Mouse (Mus musculus) erythroblast, embryonic 14.5 days (primary cell): Measurements from ENCODE around the gene Syvn1.

ENCODE experiments used
- GATA1 ChIP-seq: IDR thresholded peaks from 2 replicates; pipeline ENCODE4 v1.6.1; 2012; ENCODE audit warnings: low read length, inconsistent platforms, mixed read lengths
- TAL1 ChIP-seq: IDR thresholded peaks from 3 replicates; pipeline ENCODE4 v1.6.1; 2012; ENCODE audit warnings: low read length, inconsistent platforms, mixed read lengths

DNA sequence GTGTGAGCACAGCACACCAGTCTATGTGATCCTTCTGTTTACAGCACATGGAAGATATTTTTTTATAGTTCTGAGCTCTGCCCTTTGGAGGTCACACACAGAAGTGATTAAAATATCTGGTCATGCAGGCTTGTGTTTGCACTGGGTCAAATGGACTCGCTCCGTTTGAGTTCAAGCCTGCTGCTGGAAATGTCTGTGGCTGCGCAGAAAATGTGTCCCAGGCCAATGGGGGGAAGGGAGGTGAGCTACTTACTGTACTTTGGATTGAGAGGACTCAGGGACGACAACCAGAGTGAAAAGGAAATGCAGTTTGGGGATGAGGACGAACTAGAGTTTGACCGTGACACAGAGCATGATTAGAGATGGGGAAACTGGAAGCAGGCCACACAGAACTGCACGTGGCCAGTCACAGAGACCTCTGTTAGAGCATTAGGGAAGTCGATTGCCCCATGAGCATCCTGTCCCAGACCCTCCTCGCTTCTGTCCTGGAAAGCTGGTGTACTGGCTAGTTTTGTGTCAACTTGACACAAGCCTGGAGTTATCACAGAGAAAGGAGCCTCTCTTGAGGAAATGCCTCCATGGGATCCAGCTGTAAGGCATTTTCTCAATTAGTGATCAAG is 10.3 kb upstream of the Syvn1 start:
- TF ChIP-seq TAL1 (no peak), GATA1 (no peak)
